Mouse (Mus musculus) CH12.LX (cell line): ENCODE results near the gene Bclaf3.
A peak's percentile ranks its signal among the peaks of the same experiment; 100 is the strongest.

Source experiments
- CTCF ChIP-seq, 2 experiments: IDR thresholded peaks in 1 of 2; conservative IDR thresholded peaks in 1 of 2; 2 replicates each; pipeline ENCODE4 v1.5.1; 2011 to 2012; ENCODE audit warnings: low read depth in 2 of 2, low read length in 2 of 2, improper control_type of control experiment in 1 of 2, inconsistent platforms in 1 of 2, mild to moderate bottlenecking in 1 of 2, moderate library complexity in 1 of 2
- E2F4 ChIP-seq: IDR thresholded peaks from 2 replicates; pipeline ENCODE4 v1.6.1; 2011; ENCODE audit warnings: low read depth, low read length, improper control_type of control experiment; ENCODE audit not compliant: insufficient replicate concordance
- EP300 ChIP-seq: IDR thresholded peaks from 2 replicates; pipeline ENCODE4 v1.6.1; 2011; ENCODE audit warnings: low read length, improper control_type of control experiment
- GABPA ChIP-seq: IDR thresholded peaks from 2 replicates; pipeline ENCODE4 v1.6.1; 2012; ENCODE audit warnings: low read depth, low read length, improper control_type of control experiment, inconsistent platforms; ENCODE audit not compliant: insufficient replicate concordance
- HCFC1 ChIP-seq: IDR thresholded peaks from 2 replicates; pipeline ENCODE4 v1.6.1; 2012; ENCODE audit warnings: low read depth, mild to moderate bottlenecking, inconsistent platforms, low read length, improper control_type of control experiment
- IRF4 ChIP-seq: IDR thresholded peaks from 2 replicates; pipeline ENCODE4 v1.6.1; 2014; ENCODE audit warnings: low read depth, mild to moderate bottlenecking, inconsistent platforms, low read length, improper control_type of control experiment
- KAT2A ChIP-seq: IDR thresholded peaks from 2 replicates; pipeline ENCODE4 v1.6.1; 2012; ENCODE audit warnings: low read length, improper control_type of control experiment, inconsistent platforms; ENCODE audit not compliant: insufficient replicate concordance
- MAX ChIP-seq: IDR thresholded peaks from 2 replicates; pipeline ENCODE4 v1.6.1; 2011; ENCODE audit warnings: low read length, improper control_type of control experiment
- NELFE ChIP-seq: IDR thresholded peaks from 2 replicates; pipeline ENCODE4 v1.6.1; 2011; ENCODE audit warnings: low read depth, low read length, improper control_type of control experiment
- RAD21 ChIP-seq: IDR thresholded peaks from 2 replicates; pipeline ENCODE4 v1.6.1; 2011; ENCODE audit warnings: low read depth, mild to moderate bottlenecking, low read length, improper control_type of control experiment, moderate library complexity
- RCOR1 ChIP-seq: conservative IDR thresholded peaks from 2 replicates; pipeline ENCODE4 v1.6.1; 2012; ENCODE audit warnings: low read depth, mild to moderate bottlenecking, inconsistent platforms, low read length, improper control_type of control experiment
- TCF12 ChIP-seq: IDR thresholded peaks from 2 replicates; pipeline ENCODE4 v1.6.1; 2014; ENCODE audit warnings: low read depth, mild to moderate bottlenecking, inconsistent platforms, low read length, improper control_type of control experiment
- ZC3H11A ChIP-seq: IDR thresholded peaks from 2 replicates; pipeline ENCODE4 v1.6.1; 2012; ENCODE audit warnings: low read depth, mild to moderate bottlenecking, inconsistent platforms, low read length, improper control_type of control experiment
- ZKSCAN1 ChIP-seq: IDR thresholded peaks from 2 replicates; pipeline ENCODE4 v1.6.1; 2012; ENCODE audit warnings: low read depth, inconsistent platforms, low read length, improper control_type of control experiment, borderline replicate concordance

DNA sequence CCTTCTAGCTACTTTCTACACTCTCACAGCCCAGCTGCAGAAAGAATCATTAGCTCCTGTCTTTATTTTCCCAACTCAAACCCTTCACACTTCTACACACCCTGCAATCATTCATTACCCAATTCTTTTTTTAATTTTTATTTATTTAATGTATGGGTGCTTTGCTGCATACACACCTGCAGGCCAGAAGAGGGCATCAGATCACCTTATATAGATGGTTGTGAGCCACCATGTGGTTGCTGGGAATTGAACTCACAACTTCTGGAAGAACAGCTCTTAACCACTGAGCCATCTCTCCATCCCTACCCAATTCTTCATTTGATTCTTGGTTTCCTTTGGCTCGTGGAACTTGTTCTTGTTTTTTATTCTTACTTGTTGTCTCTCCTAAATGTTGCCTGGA is 42.2 kb upstream of the Bclaf3 start:
- TF ChIP-seq CTCF (conservative IDR thresholded peaks at IDR 0.05 in 1 of 2, IDR thresholded peaks at IDR 0.05 in 1 of 2; ENCODE audit: low read depth in 2 of 2, low read length in 2 of 2): peak in 1 of 2 experiments; percentile 51; a peak in 2 of 4 replicates
- TF ChIP-seq KAT2A: no peak
- no peak for TF ChIP-seq HCFC1
- no peak for TF ChIP-seq MAX
- no peak for TF ChIP-seq TCF12
- no peak for TF ChIP-seq EP300
- no peak for TF ChIP-seq ZKSCAN1
- TF ChIP-seq IRF4: no peak
- TF ChIP-seq RCOR1: no peak
- TF ChIP-seq E2F4: no peak
- TF ChIP-seq GABPA: no peak
- no peak for TF ChIP-seq NELFE
- TF ChIP-seq ZC3H11A: no peak
- TF ChIP-seq RAD21: peak; percentile 36
